23 mouse cellular contexts compared by ENCODE assay signal in the genomic region with DNA sequence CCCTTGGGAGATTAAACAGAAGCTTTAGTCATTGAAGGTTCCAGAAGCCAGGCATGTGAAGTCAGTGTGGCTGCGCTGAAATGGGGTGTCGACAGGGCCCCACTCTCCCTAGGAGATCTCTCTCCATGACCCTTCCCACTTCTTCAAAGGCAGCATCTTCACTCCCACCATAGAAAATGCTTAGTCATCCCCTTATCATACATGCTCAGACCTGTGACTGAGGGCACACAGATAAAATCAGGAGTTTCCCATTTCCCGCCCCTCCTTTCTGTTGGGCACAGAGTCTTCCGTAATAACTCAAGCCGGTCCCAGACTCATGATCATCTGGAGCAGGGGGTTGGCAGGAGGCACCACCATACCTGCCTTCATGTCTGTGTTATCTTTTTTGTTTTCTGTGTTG. TPM values are rescaled to one million over a fixed set of nuclear protein-coding genes. Genes with fewer than 3 reads are reported as not detected.
A peak's percentile ranks its signal among the peaks of the same experiment; 100 is the strongest.
DNase-seq lines count a peak whose midpoint lies in the region; ATAC-seq and TF ChIP-seq lines count a peak whose summit lies in the region.
"Had no signal": no experiment of that assay in that cellular context is flagged by ENCODE, and none has a peak within 500 bp of the region (broad histone marks: within the 10 kb centered on the region; RNA-seq: fewer than 3 reads in every experiment).

No protein-coding gene starts in this region.

- no peaks in the 10 kb centered on the region for H3K9me3 ChIP-seq in forebrain, embryonic 10.5 days
- H3K9me3 ChIP-seq in forebrain, embryonic 15.5 days = no peaks in the 10 kb centered on the region
- no peaks in the 10 kb centered on the region for H3K9me3 ChIP-seq in liver, embryonic 13.5 days (replicated peaks)
- H3K9me3 ChIP-seq in stomach, postnatal 0 days (ENCODE audit: control insufficient read depth, low read length) = no peaks in the 10 kb centered on the region
- H3K9me3 ChIP-seq: embryonic facial prominence, embryonic 15.5 days; heart, embryonic 10.5 days; heart, embryonic 15.5 days; hindbrain, embryonic 10.5 days had no signal

- peaks cover 19% of the 10 kb centered on the region for H3K4me1 ChIP-seq in forebrain, embryonic 10.5 days
- no peaks in the 10 kb centered on the region for H3K4me1 ChIP-seq in forebrain, embryonic 15.5 days
- H3K4me1 ChIP-seq in liver, embryonic 13.5 days (replicated peaks) = peaks cover 13% of the 10 kb centered on the region
- no peaks in the 10 kb centered on the region for H3K4me1 ChIP-seq in stomach, postnatal 0 days (replicated peaks; ENCODE audit: control insufficient read depth, insufficient read depth)
- H3K4me1 ChIP-seq: embryonic facial prominence, embryonic 15.5 days; heart, embryonic 15.5 days; hindbrain, embryonic 10.5 days had no signal

- no peak for ATAC-seq in forebrain, embryonic 15.5 days (replicated peaks)
- peak; percentile 59 for ATAC-seq in liver, embryonic 13.5 days (ENCODE audit: low read depth)
- ATAC-seq in stomach, postnatal 0 days (ENCODE audit: low FRiP score, low TSS enrichment) = no peak
- ATAC-seq: forebrain, embryonic 16.5 days had no signal

- intact Hi-C loops in heart, postnatal 10 days (cut with DNase I) = no loop called here

- DNase-seq in forebrain, embryonic 10.5 days (ENCODE audit: extremely low spot score, low spot score) = no peak
- DNase-seq in 416B (ENCODE audit: low read depth) = peak; percentile 11
- peak; percentile 28 for DNase-seq in c-Kit-positive CD71-positive TER-119-negative erythroid progenitor cells, embryonic 14.5 days (ENCODE audit: low read depth)
- DNase-seq in liver, embryonic 13.5 days = no peak
- DNase-seq in layer of hippocampus, adult 2 months (ENCODE audit: low spot score in 2 of 2) = no peak
- no peak for DNase-seq in heart, postnatal 10 days
- DNase-seq in stomach, postnatal 0 days (ENCODE audit: low spot score) = no peak
- DNase-seq: adrenal gland, postnatal 14 days; cerebellum, adult 2 months; cerebellum, postnatal 10 days; gastrocnemius, postnatal 10 days; heart, adult 18-20 months had no signal

- H3K36me3 ChIP-seq in forebrain, embryonic 10.5 days (replicated peaks) = no peaks in the 10 kb centered on the region
- H3K36me3 ChIP-seq in forebrain, embryonic 15.5 days = no peaks in the 10 kb centered on the region
- H3K36me3 ChIP-seq in liver, embryonic 13.5 days = no peaks in the 10 kb centered on the region
- no peaks in the 10 kb centered on the region for H3K36me3 ChIP-seq in stomach, postnatal 0 days (ENCODE audit: control insufficient read depth, insufficient read depth, low read length)
- H3K36me3 ChIP-seq: embryonic facial prominence, embryonic 15.5 days; heart, embryonic 10.5 days; heart, embryonic 15.5 days; hindbrain, embryonic 10.5 days had no signal

- 0 out of 2 replicates have a peak overlapping the region, but pooled peaks have one; percentile 44 for H3K27ac ChIP-seq in forebrain, embryonic 10.5 days
- H3K27ac ChIP-seq in forebrain, embryonic 15.5 days (replicated peaks) = no peak overlapping the region
- H3K27ac ChIP-seq in liver, embryonic 13.5 days = no peak overlapping the region
- H3K27ac ChIP-seq in layer of hippocampus, adult 2 months = no peak overlapping the region
- no peak overlapping the region for H3K27ac ChIP-seq in stomach, postnatal 0 days (replicated peaks)
- H3K27ac ChIP-seq: embryonic facial prominence, embryonic 15.5 days; heart, embryonic 10.5 days; heart, embryonic 15.5 days; hindbrain, embryonic 10.5 days; hindbrain, embryonic 14.5 days had no signal

- H3K9ac ChIP-seq in forebrain, embryonic 15.5 days (replicated peaks) = no peak overlapping the region
- H3K9ac ChIP-seq in liver, embryonic 13.5 days = 0 out of 2 replicates have a peak overlapping the region, but pooled peaks have one; percentile 7
- H3K9ac ChIP-seq in stomach, postnatal 0 days (ENCODE audit: low read length) = no peak overlapping the region
- H3K9ac ChIP-seq: embryonic facial prominence, embryonic 15.5 days; heart, embryonic 15.5 days; hindbrain, embryonic 14.5 days had no signal

- no peak overlapping the region for H3K4me3 ChIP-seq in forebrain, embryonic 10.5 days
- no peak overlapping the region for H3K4me3 ChIP-seq in forebrain, embryonic 15.5 days
- H3K4me3 ChIP-seq in liver, embryonic 13.5 days (replicated peaks) = no peak overlapping the region
- H3K4me3 ChIP-seq in layer of hippocampus, adult 2 months = no peak overlapping the region
- no peak overlapping the region for H3K4me3 ChIP-seq in stomach, postnatal 0 days (ENCODE audit: low read depth, low read length)
- H3K4me3 ChIP-seq: embryonic facial prominence, embryonic 15.5 days; erythroblast, embryonic 14.5 days; heart, embryonic 10.5 days; heart, embryonic 15.5 days; hindbrain, embryonic 10.5 days had no signal

- H3K4me2 ChIP-seq in forebrain, embryonic 15.5 days (replicated peaks) = no peak overlapping the region
- H3K4me2 ChIP-seq in liver, embryonic 13.5 days = no peak overlapping the region
- H3K4me2 ChIP-seq in stomach, postnatal 0 days (replicated peaks; ENCODE audit: low read depth) = no peak overlapping the region
- H3K4me2 ChIP-seq: embryonic facial prominence, embryonic 15.5 days; heart, embryonic 15.5 days; hindbrain, embryonic 14.5 days had no signal

- TF ChIP-seq EP300 in stomach, postnatal 0 days (optimal IDR thresholded peaks at IDR 0.05) = no peak

- 94% methylated on average over 5 of the region's 5 CpGs for WGBS in forebrain, embryonic 10.5 days
- 92% methylated on average over 5 of the region's 5 CpGs for WGBS in forebrain, embryonic 15.5 days
- WGBS in liver, embryonic 13.5 days (ENCODE audit: insufficient replicate concordance) = 31% methylated on average over 5 of the region's 5 CpGs
- 72% methylated on average over 5 of the region's 5 CpGs for WGBS in stomach, postnatal 0 days

- peaks cover 7% of the 10 kb centered on the region; the same call in 1 of the 2 replicates for H3K27me3 ChIP-seq in forebrain, embryonic 10.5 days (ENCODE audit: poor library complexity, severe bottlenecking)
- H3K27me3 ChIP-seq in forebrain, embryonic 15.5 days = no peaks in the 10 kb centered on the region
- no peaks in the 10 kb centered on the region for H3K27me3 ChIP-seq in liver, embryonic 13.5 days
- no peaks in the 10 kb centered on the region for H3K27me3 ChIP-seq in stomach, postnatal 0 days (ENCODE audit: control insufficient read depth, insufficient read depth, low read length)
- H3K27me3 ChIP-seq: embryonic facial prominence, embryonic 15.5 days had no signal

- TF ChIP-seq CTCF in layer of hippocampus, adult 2 months (conservative IDR thresholded peaks at IDR 0.05) = no peak
- no peak for TF ChIP-seq CTCF in stomach, postnatal 0 days (IDR thresholded peaks at IDR 0.05; ENCODE audit: low read depth)

RNA-seq across cellular contexts. Expression of gene Tfap2c, which starts 41.4 kb away (rescaled TPM):
- polyA plus RNA-seq in forebrain, embryonic 10.5 days (2016; fragmentation: Nextera tagmentation; extraction: Ambion mirVana) = 38.2 and 43.2 TPM in 2 replicates
- polyA plus RNA-seq in forebrain, embryonic 15.5 days (2015; fragmentation: Nextera tagmentation; extraction: Ambion mirVana) = 25.6 and 30.2 TPM in 2 replicates
- not detected in 2 replicates for polyA plus RNA-seq in liver, embryonic 13.5 days (2015; fragmentation: Nextera tagmentation; extraction: Ambion mirVana)
- total RNA-seq in layer of hippocampus, adult 2 months (2021) = under 1 TPM; 0.20 to 0.26 TPM
- total RNA-seq in heart, postnatal 10 days (2021) = not detected
- 9.7 and 12.5 TPM in 2 replicates for polyA plus RNA-seq in stomach, postnatal 0 days (2015; fragmentation: Nextera tagmentation; extraction: Ambion mirVana)
- total RNA-seq: adrenal gland, adult 18-20 months; adrenal gland, postnatal 14 days; gastrocnemius, postnatal 10 days; gastrocnemius, postnatal 4 days; heart, adult 18-20 months; heart, postnatal 25 days had no signal
- polyA plus RNA-seq: erythroblast, embryonic 14.5 days had no signal

Comparison
In these comparisons a context has a peak if more than half of its experiments do, and no peak if none do; other contexts are left out.
1. DNase-seq: peak in 416B (single experiment) and c-Kit-positive CD71-positive TER-119-negative erythroid progenitor cells, embryonic 14.5 days (single experiment); none in forebrain, embryonic 10.5 days (single experiment), liver, embryonic 13.5 days (single experiment), layer of hippocampus, adult 2 months (0 of 2), heart, postnatal 10 days (0 of 2) and stomach, postnatal 0 days (single experiment).
2. RNA of gene Tfap2c, which starts 41.4 kb away (polyA plus RNA-seq): 38.2 to 43.2 TPM in forebrain, embryonic 10.5 days, 25.6 to 30.2 TPM in forebrain, embryonic 15.5 days and 9.7 to 12.5 TPM in stomach, postnatal 0 days; not detected in liver, embryonic 13.5 days; every median in the first group is over 10 times any median in the second.